Mouse (Mus musculus) CH12.LX (cell line): ENCODE measurements at regions not wholly inside any gene's neighbourhood (a gene's known extent, or its start where the extent isn't known, plus 50 kb on each side); places are given as distances from the start of the nearest gene placed in this dataset.

Experiments
- DNase-seq: peaks from one replicate; pipeline ENCODE4 v3.0.0-alpha.2; 2013; ENCODE audit errors: extremely low read depth
- H3K27ac ChIP-seq: 2 replicates; pipeline ENCODE4 v1.5.1; 2012; ENCODE audit warnings: low read depth, mild to moderate bottlenecking, control low read depth, moderate library complexity; ENCODE audit not compliant: insufficient read depth
- H3K27me3 ChIP-seq: replicated peaks from 2 replicates; pipeline ENCODE3; 2012; ENCODE audit warnings: inconsistent platforms
- H3K36me3 ChIP-seq, 2 experiments: replicated peaks in 1 of 2; 2 replicates each; pipeline versions ENCODE3 to v1.6.1; 2012; ENCODE audit warnings: inconsistent platforms in 1 of 2, low read length in 1 of 2, mild to moderate bottlenecking in 1 of 2, mixed read lengths in 1 of 2, moderate library complexity in 1 of 2; ENCODE audit not compliant: control insufficient read depth in 1 of 2, insufficient read depth in 1 of 2
- H3K4me1 ChIP-seq, 2 experiments: 2 replicates each; pipeline ENCODE4 v1.6.1; 2012; ENCODE audit warnings: inconsistent platforms in 1 of 2, moderate library complexity in 1 of 2; ENCODE audit not compliant: insufficient read depth in 2 of 2, control insufficient read depth in 1 of 2
- H3K4me2 ChIP-seq: 2 replicates; pipeline ENCODE4 v1.6.1; 2012; ENCODE audit warnings: low read depth, mild to moderate bottlenecking, control low read depth; ENCODE audit not compliant: poor library complexity, insufficient read depth, severe bottlenecking
- H3K4me3 ChIP-seq, 3 experiments: fragments of 150-350 bp in 1 of 3; sonication (generic) in 1 of 3; replicated peaks in 1 of 3; 2 replicates each; pipeline versions ENCODE3 to v1.5.1; 2011 to 2012; ENCODE audit warnings: low read depth in 2 of 3, low read length in 2 of 3, mild to moderate bottlenecking in 2 of 3, moderate library complexity in 2 of 3, control low read depth in 1 of 3, improper control_type of control experiment in 1 of 3, inconsistent platforms in 1 of 3, mixed read lengths in 1 of 3; ENCODE audit not compliant: poor library complexity in 1 of 3
- H3K79me2 ChIP-seq: replicated peaks from 2 replicates; pipeline ENCODE4 v1.6.1; 2012; ENCODE audit warnings: mild to moderate bottlenecking, moderate library complexity; ENCODE audit not compliant: control insufficient read depth, poor library complexity, insufficient read depth, severe bottlenecking; ENCODE audit errors: extremely low read depth
- H3K9ac ChIP-seq: 2 replicates; pipeline ENCODE4 v1.6.1; 2012; ENCODE audit warnings: low read depth, mild to moderate bottlenecking, control low read depth, moderate library complexity; ENCODE audit not compliant: insufficient read depth
- H3K9me3 ChIP-seq: replicated peaks from 2 replicates; pipeline ENCODE3; 2012; ENCODE audit warnings: low read length, inconsistent platforms, mixed read lengths
- CHD1 ChIP-seq: IDR thresholded peaks from 2 replicates; pipeline ENCODE4 v1.6.1; 2012; ENCODE audit warnings: low read depth, low read length, improper control_type of control experiment, inconsistent platforms
- CHD2 ChIP-seq: IDR thresholded peaks from 2 replicates; pipeline ENCODE4 v1.6.1; 2011; ENCODE audit warnings: low read length, improper control_type of control experiment
- CTCF ChIP-seq, 2 experiments: IDR thresholded peaks in 1 of 2; conservative IDR thresholded peaks in 1 of 2; 2 replicates each; pipeline ENCODE4 v1.5.1; 2011 to 2012; ENCODE audit warnings: low read depth in 2 of 2, low read length in 2 of 2, improper control_type of control experiment in 1 of 2, inconsistent platforms in 1 of 2, mild to moderate bottlenecking in 1 of 2, moderate library complexity in 1 of 2
- E2F4 ChIP-seq: IDR thresholded peaks from 2 replicates; pipeline ENCODE4 v1.6.1; 2011; ENCODE audit warnings: low read depth, low read length, improper control_type of control experiment; ENCODE audit not compliant: insufficient replicate concordance
- ELF1 ChIP-seq: IDR thresholded peaks from 2 replicates; pipeline ENCODE4 v1.6.1; 2014; ENCODE audit warnings: low read depth, mild to moderate bottlenecking, inconsistent platforms, low read length, improper control_type of control experiment
- EP300 ChIP-seq: IDR thresholded peaks from 2 replicates; pipeline ENCODE4 v1.6.1; 2011; ENCODE audit warnings: low read length, improper control_type of control experiment
- ETS1 ChIP-seq: conservative IDR thresholded peaks from 2 replicates; pipeline ENCODE4 v1.6.1; 2012; ENCODE audit warnings: low read depth, mild to moderate bottlenecking, inconsistent platforms, low read length, improper control_type of control experiment, moderate library complexity
- HCFC1 ChIP-seq: IDR thresholded peaks from 2 replicates; pipeline ENCODE4 v1.6.1; 2012; ENCODE audit warnings: low read depth, mild to moderate bottlenecking, inconsistent platforms, low read length, improper control_type of control experiment
- IRF4 ChIP-seq: IDR thresholded peaks from 2 replicates; pipeline ENCODE4 v1.6.1; 2014; ENCODE audit warnings: low read depth, mild to moderate bottlenecking, inconsistent platforms, low read length, improper control_type of control experiment
- JUND ChIP-seq: conservative IDR thresholded peaks from 2 replicates; pipeline ENCODE4 v1.6.1; 2011; ENCODE audit warnings: low read depth, low read length, improper control_type of control experiment
- KAT2A ChIP-seq: IDR thresholded peaks from 2 replicates; pipeline ENCODE4 v1.6.1; 2012; ENCODE audit warnings: low read length, improper control_type of control experiment, inconsistent platforms; ENCODE audit not compliant: insufficient replicate concordance
- MAFK ChIP-seq: IDR thresholded peaks from 2 replicates; pipeline ENCODE4 v1.6.1; 2011; ENCODE audit warnings: low read length, improper control_type of control experiment; ENCODE audit not compliant: insufficient replicate concordance
- MAX ChIP-seq: IDR thresholded peaks from 2 replicates; pipeline ENCODE4 v1.6.1; 2011; ENCODE audit warnings: low read length, improper control_type of control experiment
- MAZ ChIP-seq: IDR thresholded peaks from 2 replicates; pipeline ENCODE4 v1.6.1; 2012; ENCODE audit warnings: low read depth, mild to moderate bottlenecking, inconsistent platforms, low read length, improper control_type of control experiment, moderate library complexity
- MEF2A ChIP-seq: IDR thresholded peaks from 2 replicates; pipeline ENCODE4 v1.6.1; 2014; ENCODE audit warnings: low read depth, mild to moderate bottlenecking, inconsistent platforms, low read length, improper control_type of control experiment, borderline replicate concordance
- MXI1 ChIP-seq: IDR thresholded peaks from 2 replicates; pipeline ENCODE4 v1.6.1; 2011; ENCODE audit warnings: mild to moderate bottlenecking, low read depth, low read length, improper control_type of control experiment
- MYC ChIP-seq: IDR thresholded peaks from 2 replicates; pipeline ENCODE4 v1.6.1; 2011; ENCODE audit warnings: low read depth, mild to moderate bottlenecking, improper control_type of control experiment, low read length
- NELFE ChIP-seq: IDR thresholded peaks from 2 replicates; pipeline ENCODE4 v1.6.1; 2011; ENCODE audit warnings: low read depth, low read length, improper control_type of control experiment
- NRF1 ChIP-seq: IDR thresholded peaks from 2 replicates; pipeline ENCODE4 v1.6.1; 2014; ENCODE audit warnings: low read depth, mild to moderate bottlenecking, inconsistent platforms, low read length, improper control_type of control experiment, moderate library complexity
- PAX5 ChIP-seq: IDR thresholded peaks from 2 replicates; pipeline ENCODE4 v1.6.1; 2012; ENCODE audit warnings: low read length, inconsistent platforms, mixed read lengths
- POLR2A ChIP-seq: IDR thresholded peaks from 2 replicates; pipeline ENCODE4 v1.6.1; 2011; ENCODE audit warnings: low read depth, mild to moderate bottlenecking, improper control_type of control experiment, low read length
- RAD21 ChIP-seq: IDR thresholded peaks from 2 replicates; pipeline ENCODE4 v1.6.1; 2011; ENCODE audit warnings: low read depth, mild to moderate bottlenecking, low read length, improper control_type of control experiment, moderate library complexity
- SIN3A ChIP-seq: IDR thresholded peaks from 2 replicates; pipeline ENCODE4 v1.6.1; 2012; ENCODE audit warnings: low read length, improper control_type of control experiment, inconsistent platforms
- SMC3 ChIP-seq: IDR thresholded peaks from 2 replicates; pipeline ENCODE4 v1.6.1; 2011; ENCODE audit warnings: low read depth, low read length, improper control_type of control experiment
- TBP ChIP-seq: conservative IDR thresholded peaks from 2 replicates; pipeline ENCODE4 v1.6.1; 2011; ENCODE audit warnings: low read depth, low read length, improper control_type of control experiment
- TCF12 ChIP-seq: IDR thresholded peaks from 2 replicates; pipeline ENCODE4 v1.6.1; 2014; ENCODE audit warnings: low read depth, mild to moderate bottlenecking, inconsistent platforms, low read length, improper control_type of control experiment
- UBTF ChIP-seq: IDR thresholded peaks from 2 replicates; pipeline ENCODE4 v1.6.1; 2012; ENCODE audit warnings: low read depth, mild to moderate bottlenecking, inconsistent platforms, low read length, improper control_type of control experiment, moderate library complexity
- USF1 ChIP-seq: IDR thresholded peaks from 2 replicates; pipeline ENCODE4 v1.6.1; 2014; ENCODE audit warnings: low read depth, mild to moderate bottlenecking, inconsistent platforms, low read length, improper control_type of control experiment
- USF2 ChIP-seq: conservative IDR thresholded peaks from 2 replicates; pipeline ENCODE4 v1.6.1; 2011; ENCODE audit warnings: low read depth, low read length, improper control_type of control experiment
- ZC3H11A ChIP-seq: IDR thresholded peaks from 2 replicates; pipeline ENCODE4 v1.6.1; 2012; ENCODE audit warnings: low read depth, mild to moderate bottlenecking, inconsistent platforms, low read length, improper control_type of control experiment
- ZKSCAN1 ChIP-seq: IDR thresholded peaks from 2 replicates; pipeline ENCODE4 v1.6.1; 2012; ENCODE audit warnings: low read depth, inconsistent platforms, low read length, improper control_type of control experiment, borderline replicate concordance
- ZMIZ1 ChIP-seq: IDR thresholded peaks from 2 replicates; pipeline ENCODE4 v1.6.1; 2012; ENCODE audit warnings: low read depth, mild to moderate bottlenecking, inconsistent platforms, low read length, improper control_type of control experiment
- ZNF384 ChIP-seq: IDR thresholded peaks from 2 replicates; pipeline ENCODE4 v1.6.1; 2012; ENCODE audit warnings: low read depth, low read length, improper control_type of control experiment, inconsistent platforms
- dilution Hi-C: fragments of 300-500 bp; cut with MboI; formaldehyde crosslinking; loops from 2 replicates; pipeline ENCODE4 v1.14.3; 2020; ENCODE audit warnings: low sequenced_read_pairs; ENCODE audit not compliant: extremely low pct_unique_long_range_greater_than_20kb, extremely low pct_ligation_motif_present
- in situ Hi-C: fragments of 300-500 bp; cut with MboI; formaldehyde crosslinking; loops from 3 replicates; pipeline ENCODE4 v1.14.3; 2019; ENCODE audit warnings: low sequenced_read_pairs, low pct_ligation_motif_present, low pct_unique_long_range_greater_than_20kb, mixed read lengths

DNA sequence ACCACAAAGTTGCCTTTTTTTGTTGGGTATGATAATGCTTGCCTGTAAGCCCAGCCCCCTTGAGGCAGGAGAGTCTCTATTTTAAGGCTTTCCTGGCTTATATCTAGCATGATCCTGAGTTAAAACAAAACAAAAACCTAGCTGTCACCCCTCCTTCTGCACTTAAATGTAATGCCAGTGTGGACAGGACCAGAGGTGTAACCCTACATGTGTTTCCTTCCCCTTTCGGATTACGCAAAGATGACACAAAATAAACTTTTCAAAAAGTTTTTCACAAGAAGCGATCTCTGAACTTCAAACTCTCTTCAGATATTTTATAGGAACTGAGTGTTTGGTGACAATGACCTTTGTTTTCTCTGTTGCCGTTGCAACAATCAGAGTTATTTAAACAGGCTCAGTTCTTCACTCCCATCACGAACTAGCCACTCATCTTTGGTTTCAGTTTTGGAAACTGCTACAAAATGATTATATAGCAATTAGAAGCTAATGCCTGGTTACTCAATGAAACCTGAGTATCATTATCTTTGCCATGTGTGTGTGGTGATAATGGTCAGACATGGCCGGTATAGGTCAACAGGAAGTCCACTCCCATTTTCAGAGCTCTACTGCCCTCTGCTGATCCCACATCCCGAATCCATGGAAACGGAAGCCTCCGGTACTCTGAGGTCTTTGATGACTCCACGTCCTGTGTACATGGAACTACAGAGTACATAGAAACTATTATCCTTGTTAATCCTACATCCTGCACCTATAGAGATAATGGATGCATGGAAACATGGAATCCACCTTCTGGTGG is 282.6 kb downstream of the Ankrd50 start:
- dilution Hi-C loops: no loop called here

DNA sequence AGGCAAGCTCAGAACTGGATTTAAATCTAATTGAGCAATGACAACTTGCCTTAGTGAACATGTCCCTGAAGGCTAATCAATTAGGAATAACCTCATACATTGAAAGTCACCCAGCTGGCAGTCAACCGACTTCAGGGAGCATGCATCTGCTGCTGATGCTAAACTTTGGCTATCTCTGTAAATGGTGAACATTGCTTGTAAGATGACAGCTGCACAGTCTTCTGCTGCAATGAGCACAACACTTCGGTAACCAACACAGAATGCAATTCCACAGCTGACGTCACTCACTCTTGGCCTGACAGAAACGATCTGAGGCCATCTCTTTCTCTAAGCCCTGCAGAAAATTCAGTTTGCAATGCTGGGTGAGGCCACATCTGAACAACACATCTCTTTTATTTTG is 290.6 kb downstream of the Ankrd50 start:
- dilution Hi-C loops: no loop called here

More for the DNA sequence above, 282.6 kb downstream of the Ankrd50 start:
- Histone ChIP-seq H3K27me3 (no peaks in the 10 kb centered on the region), H3K36me3 (no peaks in the 10 kb centered on the region), H3K4me3 (peak overlapping the region in 1 of 3 experiments; percentile 31), H3K4me2 (peak overlapping the region; percentile 62), H3K9me3 (no peaks in the 10 kb centered on the region), H3K79me2 (no peaks in the 10 kb centered on the region), H3K4me1 (peaks cover 2% of the 10 kb centered on the region in 2 experiments; a peak in 2 of 4 replicates), H3K27ac (no peak overlapping the region), H3K9ac (no peak overlapping the region)
- TF ChIP-seq HCFC1: no peak
- TF ChIP-seq ETS1: no peak
- peak; percentile 63 for TF ChIP-seq IRF4
- TF ChIP-seq MXI1: no peak
- TF ChIP-seq CTCF (conservative IDR thresholded peaks at IDR 0.05 in 1 of 2, IDR thresholded peaks at IDR 0.05 in 1 of 2; ENCODE audit: low read depth in 2 of 2, low read length in 2 of 2): peak in 1 of 2 experiments; percentile 72; a peak in 3 of 4 replicates
- TF ChIP-seq ZKSCAN1: no peak
- TF ChIP-seq POLR2A: no peak
- no peak for TF ChIP-seq MEF2A
- TF ChIP-seq NELFE: no peak
- TF ChIP-seq CHD2: no peak
- TF ChIP-seq PAX5: no peak
- TF ChIP-seq JUND: no peak
- TF ChIP-seq SMC3: peak; percentile 57
- no peak for TF ChIP-seq CHD1
- no peak for TF ChIP-seq TBP
- TF ChIP-seq USF2: no peak
- TF ChIP-seq RAD21: peak; percentile 71
- no peak for TF ChIP-seq MAFK
- TF ChIP-seq EP300: no peak
- TF ChIP-seq MYC: no peak
- TF ChIP-seq ZMIZ1: no peak
- TF ChIP-seq SIN3A: no peak
- TF ChIP-seq ZC3H11A: no peak
- TF ChIP-seq TCF12: no peak
- TF ChIP-seq NRF1: no peak
- TF ChIP-seq MAZ: no peak
- no peak for TF ChIP-seq MAX
- no peak for TF ChIP-seq ZNF384
- TF ChIP-seq ELF1: peak; percentile 64
- no peak for TF ChIP-seq UBTF
- TF ChIP-seq KAT2A: no peak
- no peak for TF ChIP-seq E2F4
- TF ChIP-seq USF1: no peak
- DNase-seq: no peak
- in situ Hi-C loops: loop anchor here (25.0 kb wide), 1 partner anchor 715 kb away; no protein-coding TSS in a partner anchor

More for the DNA sequence above, 290.6 kb downstream of the Ankrd50 start:
- H3K4me1 ChIP-seq: no peaks in the 10 kb centered on the region
- H3K27ac ChIP-seq: no peak overlapping the region
- no peaks in the 10 kb centered on the region for H3K36me3 ChIP-seq
- H3K79me2 ChIP-seq: no peaks in the 10 kb centered on the region
- no peak overlapping the region for H3K4me3 ChIP-seq
- DNase-seq: no peak
- no peak for TF ChIP-seq TCF12
- TF ChIP-seq, all 38 proteins: peak for 0
- H3K9me3 ChIP-seq: no peaks in the 10 kb centered on the region
- in situ Hi-C loops: no loop called here
- H3K9ac ChIP-seq: no peak overlapping the region
- H3K4me2 ChIP-seq: no peak overlapping the region
- H3K27me3 ChIP-seq: no peaks in the 10 kb centered on the region
